Mouse (Mus musculus): Measurements from ENCODE around the gene Speer4c. TPM values are rescaled to one million over a fixed set of nuclear protein-coding genes. Genes with fewer than 3 reads are reported as not detected.
"Not testable (repeated sequence)": the region's sequence is repeated elsewhere in the genome, so short reads cannot be mapped to it uniquely, and the experiment has no call there.

Gene Speer4c
- polyA plus RNA-seq, 1 experiment from 2014 or later, result not detected

DNA sequence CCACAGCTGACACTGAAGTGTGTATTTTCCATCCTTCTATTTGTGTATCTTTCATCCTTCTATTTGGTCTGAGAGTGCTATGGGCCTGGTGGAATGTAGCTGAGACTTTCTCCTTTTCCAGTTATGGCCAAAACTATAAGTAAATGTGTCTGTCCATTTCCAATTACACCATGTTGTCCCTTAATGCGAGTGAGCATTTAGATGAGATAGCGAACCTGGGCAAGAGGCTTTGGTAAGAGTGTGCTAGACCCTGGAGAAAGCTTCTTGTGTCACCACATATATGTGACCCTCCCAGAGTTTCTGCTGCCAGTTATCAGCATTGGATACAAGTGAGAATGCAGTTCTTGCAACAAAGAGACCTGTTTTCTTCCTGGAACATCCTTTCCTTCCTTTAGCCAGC lies 35.2 kb downstream of the Speer4c start:
- H3K4me3 ChIP-seq; H3K4me1 ChIP-seq; H3K27me3 ChIP-seq (ENCODE audit: poor library complexity, severe bottlenecking); H3K36me3 ChIP-seq (replicated peaks); H3K27ac ChIP-seq: not testable (repeated sequence)
- H3K9me3 ChIP-seq, result peaks cover 41% of the 10 kb centered on the region
- WGBS, result 78% methylated on average over 2 of the region's 2 CpGs
- peak; percentile 18 for DNase-seq (ENCODE audit: extremely low spot score, low spot score)

DNA sequence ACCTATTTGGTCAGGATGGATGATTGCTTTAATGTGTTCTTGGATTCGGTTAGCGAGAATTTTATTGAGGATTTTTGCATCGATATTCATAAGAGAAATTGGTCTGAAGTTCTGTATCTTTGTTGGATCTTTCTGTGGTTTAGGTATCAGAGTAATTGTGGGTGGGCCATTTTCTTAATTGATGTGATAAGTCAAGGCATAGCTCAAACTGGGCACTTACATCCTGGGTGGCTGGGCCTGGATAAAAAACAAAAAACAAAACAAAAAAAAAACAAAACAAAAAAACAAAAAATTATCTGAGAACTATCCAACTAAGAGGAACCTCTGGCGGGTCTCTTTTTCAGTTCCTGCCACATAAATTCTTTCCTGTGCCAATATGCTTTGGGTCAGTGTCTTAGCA lies 36.3 kb downstream of the Speer4c start:
- not testable (repeated sequence) for H3K4me3 ChIP-seq; H3K4me1 ChIP-seq; H3K27ac ChIP-seq; H3K27me3 ChIP-seq (ENCODE audit: poor library complexity, severe bottlenecking); H3K36me3 ChIP-seq (replicated peaks); DNase-seq (ENCODE audit: extremely low spot score, low spot score)
- peaks cover 46% of the 10 kb centered on the region for H3K9me3 ChIP-seq
- 83% methylated on average over 4 of the region's 4 CpGs for WGBS

DNA sequence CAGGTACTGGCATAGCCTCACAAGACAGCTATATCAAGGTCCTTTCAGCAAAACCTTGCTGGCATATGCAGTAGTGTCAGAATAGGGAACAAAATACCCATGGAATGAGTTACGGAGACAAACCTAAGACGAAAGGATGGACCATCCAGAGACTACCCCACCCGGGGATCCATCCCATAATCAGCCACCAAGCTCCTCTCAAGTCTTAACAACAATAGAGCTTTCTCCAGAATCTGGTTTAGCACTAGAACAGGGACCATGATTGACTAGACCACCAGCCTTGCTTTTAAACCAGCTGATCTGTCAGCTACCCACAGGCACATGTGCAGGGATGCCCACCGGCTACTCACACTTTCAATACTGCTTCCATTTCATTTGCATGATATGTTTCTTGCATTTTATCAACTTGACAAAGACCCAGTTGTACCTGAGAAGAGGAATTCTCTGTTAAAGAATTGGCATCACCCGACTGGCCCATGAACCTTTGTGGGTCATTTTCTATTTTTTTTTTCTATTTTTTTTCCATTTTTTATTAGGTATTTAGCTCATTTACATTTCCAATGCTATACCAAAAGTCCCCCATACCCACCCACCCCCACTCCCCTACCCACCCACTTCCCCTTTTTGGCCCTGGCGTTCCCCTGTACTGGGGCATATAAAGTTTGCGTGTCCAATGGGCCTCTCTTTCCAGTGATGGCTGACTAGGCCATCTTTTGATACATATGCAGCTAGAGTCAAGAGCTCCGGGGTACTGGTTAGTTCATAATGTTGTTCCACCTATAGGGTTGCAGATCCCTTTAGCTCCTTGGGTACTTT lies 39.4 kb downstream of the Speer4c start:
- not testable (repeated sequence) for H3K4me1 ChIP-seq; H3K4me3 ChIP-seq; H3K27me3 ChIP-seq (ENCODE audit: poor library complexity, severe bottlenecking); DNase-seq (ENCODE audit: extremely low spot score, low spot score); H3K36me3 ChIP-seq (replicated peaks); H3K27ac ChIP-seq
- 93% methylated on average over 5 of the region's 8 CpGs for WGBS
- peaks cover 36% of the 10 kb centered on the region for H3K9me3 ChIP-seq

DNA sequence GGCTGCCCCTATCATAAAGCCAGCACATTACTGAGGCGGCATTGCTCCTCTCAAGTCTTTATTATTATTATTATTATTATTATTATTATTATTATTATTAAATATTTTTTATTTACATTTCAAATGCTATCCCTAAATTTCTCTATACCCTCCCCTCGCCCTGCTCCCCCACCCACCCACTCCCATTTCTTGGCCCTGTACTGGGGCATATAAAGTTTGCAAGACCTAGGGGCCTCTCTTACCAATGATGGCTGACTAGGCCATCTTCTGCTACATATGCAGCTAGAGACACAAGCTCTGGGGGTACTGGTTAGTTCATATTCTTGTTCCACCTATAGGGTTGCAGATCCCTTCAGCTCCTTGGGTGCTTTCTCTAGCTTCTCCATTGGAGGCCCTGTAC lies 40.1 kb downstream of the Speer4c start:
- H3K4me3 ChIP-seq; H3K4me1 ChIP-seq; H3K36me3 ChIP-seq (replicated peaks); H3K27me3 ChIP-seq (ENCODE audit: poor library complexity, severe bottlenecking); DNase-seq (ENCODE audit: extremely low spot score, low spot score); H3K27ac ChIP-seq: not testable (repeated sequence)
- WGBS, result 84% methylated on average over 2 of the region's 2 CpGs
- H3K9me3 ChIP-seq, result peaks cover 33% of the 10 kb centered on the region

DNA sequence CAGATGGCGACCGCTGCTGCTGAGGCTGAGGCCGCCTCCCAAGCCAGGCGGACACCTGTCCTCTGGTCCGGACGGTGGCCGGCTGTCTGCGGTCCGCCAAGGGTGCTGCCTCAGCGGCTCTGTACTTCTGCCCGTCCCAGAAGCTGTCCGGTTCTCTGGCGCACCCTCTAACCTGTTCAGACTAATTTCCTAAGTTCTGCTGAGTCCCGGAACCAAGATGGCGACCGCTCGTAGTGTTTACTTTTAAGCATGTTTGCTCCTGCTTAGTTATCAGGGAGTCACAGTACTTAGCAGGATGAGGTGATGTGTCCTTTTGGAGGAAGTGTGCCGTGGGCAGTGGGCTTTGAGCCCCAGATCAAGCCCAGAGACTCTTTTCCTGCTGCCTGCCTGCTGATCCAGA lies 43.3 kb downstream of the Speer4c start:
- H3K27ac ChIP-seq; H3K36me3 ChIP-seq (replicated peaks); H3K27me3 ChIP-seq (ENCODE audit: poor library complexity, severe bottlenecking); H3K4me3 ChIP-seq; H3K4me1 ChIP-seq: not testable (repeated sequence)
- DNase-seq (ENCODE audit: extremely low spot score, low spot score), result peak; percentile 13
- peaks cover 22% of the 10 kb centered on the region for H3K9me3 ChIP-seq
- 84% methylated on average over 9 of the region's 18 CpGs for WGBS

DNA sequence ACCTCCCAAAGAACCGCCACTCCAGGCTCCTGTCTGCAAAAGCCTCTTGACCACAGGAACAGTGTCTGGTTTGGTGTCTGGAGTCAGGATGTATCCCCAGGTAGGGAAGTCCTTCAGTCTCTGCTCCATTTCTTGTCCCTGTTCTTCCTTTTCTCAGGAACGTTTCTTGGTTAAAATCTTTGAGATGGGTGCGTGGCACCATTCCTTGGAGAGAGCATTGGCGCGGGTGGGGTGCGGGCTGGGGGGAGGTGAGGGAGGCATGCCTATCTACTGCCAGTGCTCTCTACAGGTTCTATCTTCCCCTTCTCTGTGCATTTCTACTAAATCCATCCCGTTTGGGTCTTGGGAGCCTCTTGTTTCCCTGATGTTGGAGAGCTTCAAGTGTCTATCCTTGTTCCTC lies 50.2 kb downstream of the Speer4c start:
- DNase-seq (ENCODE audit: extremely low spot score, low spot score); H3K36me3 ChIP-seq (replicated peaks); H3K9me3 ChIP-seq; H3K27ac ChIP-seq; H3K27me3 ChIP-seq (ENCODE audit: poor library complexity, severe bottlenecking); H3K4me1 ChIP-seq; H3K4me3 ChIP-seq: not testable (repeated sequence)
- 76% methylated on average over 7 of the region's 7 CpGs for WGBS

Other genes starting within 250 kb of the Speer4c start
- not detected in 2 replicates for gene Gm21149, start 237.7 kb downstream of the Speer4c start, polyA plus RNA-seq (2016; fragmentation: Nextera tagmentation; extraction: Ambion mirVana)
- not detected in 2 replicates for gene Gm21190, start 185.0 kb downstream of the Speer4c start, polyA plus RNA-seq (2016; fragmentation: Nextera tagmentation; extraction: Ambion mirVana)
- not detected in 2 replicates for gene Gm21083, start 136.9 kb downstream of the Speer4c start, polyA plus RNA-seq (2016; fragmentation: Nextera tagmentation; extraction: Ambion mirVana)
- not detected in 2 replicates for gene Speer4d, start 95.2 kb downstream of the Speer4c start, polyA plus RNA-seq (2016; fragmentation: Nextera tagmentation; extraction: Ambion mirVana)
- gene 4930572O03Rik, start 57.2 kb downstream of the Speer4c start, polyA plus RNA-seq (2016; fragmentation: Nextera tagmentation; extraction: Ambion mirVana), result not detected in 2 replicates
- 3.9 and 6.4 TPM in 2 replicates for gene Cacna2d1, start 220.4 kb upstream of the Speer4c start, polyA plus RNA-seq (2016; fragmentation: Nextera tagmentation; extraction: Ambion mirVana)